Mouse (Mus musculus) 416B (cell line): ENCODE results near the gene Ncor2.
A peak's percentile ranks its signal among the peaks of the same experiment; 100 is the strongest.

ENCODE experiments used
- DNase-seq: peaks from one replicate; pipeline ENCODE4 v3.0.0; 2011; ENCODE audit warnings: low read depth

Ncor2 gene

DNA sequence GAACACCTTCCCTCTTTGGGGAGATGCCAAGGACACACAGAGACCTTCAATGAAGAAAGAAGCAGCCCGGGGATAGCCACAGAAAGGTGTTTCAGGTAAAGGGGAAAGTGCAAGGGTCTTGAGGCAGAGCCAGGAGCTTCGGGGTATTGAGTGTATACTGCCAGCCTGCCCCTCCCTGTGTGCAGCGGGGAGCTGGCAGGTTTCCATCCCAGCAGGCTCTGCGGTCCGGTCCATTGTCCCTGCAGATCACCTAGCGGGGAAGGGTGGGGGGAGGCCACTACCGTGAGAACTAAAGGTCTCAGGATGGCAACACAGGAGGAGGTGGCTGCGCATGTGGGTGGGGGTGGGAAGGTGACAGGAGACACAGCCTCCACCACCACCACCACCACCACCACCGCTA is 12.6 kb upstream of the Ncor2 start:
- no peak for DNase-seq

DNA sequence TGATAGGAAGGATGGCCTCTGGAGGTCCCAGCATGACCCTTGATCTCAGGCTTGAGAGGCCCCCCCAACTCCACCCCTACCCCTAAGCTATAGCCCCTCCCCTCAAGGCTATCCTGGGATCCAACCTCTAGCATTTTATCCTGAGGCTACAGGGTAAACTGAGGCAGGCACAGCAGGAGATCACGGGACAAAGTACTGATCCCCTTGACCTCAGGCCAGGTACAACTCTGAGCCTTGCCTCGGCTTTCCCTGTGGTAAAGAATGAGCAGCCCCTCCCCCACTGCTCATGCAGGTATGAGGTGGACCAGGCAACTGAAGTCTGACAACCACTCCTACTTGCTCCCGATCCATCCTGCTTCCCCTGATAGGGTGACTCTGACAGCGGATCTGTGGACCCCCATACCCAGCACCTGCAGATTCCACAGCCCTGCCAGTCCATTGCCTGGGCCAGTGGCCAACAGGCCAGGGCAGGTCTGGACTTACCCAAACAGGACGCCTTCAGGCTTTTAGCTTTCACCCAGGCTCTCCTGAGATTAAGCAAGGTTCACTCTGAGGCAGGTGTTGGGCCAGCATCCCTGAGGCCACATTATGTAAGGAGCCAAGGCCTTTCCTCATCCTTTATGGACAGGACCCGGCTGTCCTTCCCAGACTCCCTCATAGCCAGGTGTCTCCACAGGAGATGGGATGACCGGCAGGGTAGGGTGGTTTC is 11.2 kb upstream of the Ncor2 start:
- DNase-seq: no peak

DNA sequence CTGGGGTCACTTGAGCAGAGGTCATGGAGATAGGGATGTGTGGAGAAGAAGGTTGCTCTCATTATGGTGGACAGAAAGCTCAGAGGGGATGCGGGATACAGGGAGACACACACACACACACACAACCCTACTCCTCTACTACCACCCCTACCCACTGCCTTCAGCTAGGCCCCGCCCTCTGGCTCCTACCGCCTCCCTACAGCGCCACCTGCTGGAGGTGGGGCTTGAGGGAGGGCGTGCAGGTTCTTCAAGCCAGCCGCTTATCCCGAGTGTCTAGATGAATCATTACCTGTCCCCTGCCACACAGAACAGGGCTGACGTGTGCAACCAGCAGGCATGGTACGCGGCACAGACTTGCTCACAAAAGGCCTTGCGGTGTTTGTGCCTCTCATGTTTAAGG is 10.6 kb upstream of the Ncor2 start:
- peak; percentile 90 for DNase-seq

DNA sequence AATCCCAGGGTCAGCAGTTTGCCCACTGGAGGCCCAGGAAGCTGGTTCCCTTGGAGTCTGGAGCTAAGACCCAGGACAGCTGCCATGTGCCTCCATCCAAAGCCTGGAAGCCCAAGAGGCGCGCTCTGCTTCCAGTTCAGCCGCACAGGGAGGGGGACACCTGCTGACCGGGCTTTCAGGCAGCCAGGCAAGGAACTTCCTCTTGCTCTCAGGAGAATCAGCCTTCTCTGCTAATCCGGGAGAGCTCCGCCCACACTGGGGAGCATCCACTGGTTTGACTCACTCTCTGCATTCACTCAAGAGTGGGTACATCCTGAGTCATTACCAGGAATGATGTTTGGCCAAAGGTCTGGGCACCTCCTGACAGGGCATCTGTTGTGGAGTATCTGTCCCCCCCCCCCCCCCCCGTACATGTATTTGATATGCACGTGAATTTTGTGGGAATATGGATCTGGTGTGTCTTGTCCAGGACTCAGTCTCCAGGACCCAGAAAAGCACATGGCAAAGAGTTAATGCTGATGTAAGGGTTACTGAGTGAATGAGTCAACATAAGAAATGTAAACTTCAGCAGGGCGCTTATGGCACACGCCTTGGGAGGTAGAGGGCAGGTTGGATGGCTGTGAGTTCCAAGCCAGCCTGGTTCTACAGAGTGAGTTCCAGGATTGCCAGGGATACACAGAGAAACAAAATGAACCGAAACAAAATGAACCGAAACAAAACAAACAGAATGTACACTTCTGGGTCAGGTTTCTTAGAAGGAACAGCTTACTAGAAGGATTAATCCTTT is 10.0 kb upstream of the Ncor2 start:
- peak; percentile 60 for DNase-seq

DNA sequence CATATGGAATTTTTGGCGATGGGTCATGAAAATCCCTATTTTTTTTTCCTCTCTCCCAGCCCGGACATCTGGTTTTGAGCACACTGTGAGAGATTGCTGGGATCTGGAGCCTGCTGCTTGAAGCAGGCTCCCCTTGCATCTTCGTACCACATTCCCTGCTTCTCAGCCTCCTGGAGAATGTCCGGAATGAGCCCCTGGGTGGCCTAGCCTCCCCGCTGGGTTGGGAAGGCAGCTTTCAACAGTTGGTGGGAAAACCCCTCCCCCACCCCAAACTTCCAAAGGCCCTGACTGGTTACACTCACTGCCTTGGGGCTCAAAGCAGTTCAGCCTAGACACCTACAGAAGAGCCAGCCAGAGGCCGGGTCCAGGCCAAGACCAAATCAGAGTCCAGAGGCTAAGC is 5.8 kb upstream of the Ncor2 start:
- DNase-seq: no peak

DNA sequence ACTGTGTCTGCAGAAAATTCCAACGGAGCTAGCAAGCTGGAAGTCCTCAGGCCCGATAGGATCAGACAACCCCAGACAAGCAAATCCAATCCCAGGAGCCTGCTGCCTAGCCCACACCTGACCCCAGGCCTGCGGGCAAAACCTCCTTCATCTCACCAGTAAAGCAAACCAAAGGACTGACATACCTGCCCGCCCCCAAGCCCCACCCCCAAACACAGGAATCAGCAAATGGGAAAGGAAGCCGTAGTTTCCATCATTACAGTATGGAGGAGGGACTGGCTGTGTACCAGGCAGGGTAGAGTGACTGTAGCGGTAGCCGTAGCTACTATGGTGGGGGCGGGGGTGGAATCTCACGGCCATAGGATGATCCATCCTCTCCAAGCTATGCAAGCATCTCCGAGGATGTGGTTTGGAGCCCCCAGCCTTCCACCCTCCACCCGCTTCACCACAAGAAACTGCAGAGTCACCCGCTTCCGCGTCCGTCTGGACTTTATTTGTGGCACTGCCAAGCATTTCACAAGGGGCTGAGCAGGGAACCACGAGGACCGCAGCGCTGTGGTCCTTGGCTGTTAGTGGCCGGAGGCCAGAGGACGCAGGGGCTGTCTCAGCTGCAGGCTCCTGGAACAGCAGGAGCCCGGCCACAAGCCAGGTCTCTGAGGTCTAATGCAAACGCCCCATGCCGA is 4.4 kb upstream of the Ncor2 start:
- DNase-seq: peak; percentile 99

DNA sequence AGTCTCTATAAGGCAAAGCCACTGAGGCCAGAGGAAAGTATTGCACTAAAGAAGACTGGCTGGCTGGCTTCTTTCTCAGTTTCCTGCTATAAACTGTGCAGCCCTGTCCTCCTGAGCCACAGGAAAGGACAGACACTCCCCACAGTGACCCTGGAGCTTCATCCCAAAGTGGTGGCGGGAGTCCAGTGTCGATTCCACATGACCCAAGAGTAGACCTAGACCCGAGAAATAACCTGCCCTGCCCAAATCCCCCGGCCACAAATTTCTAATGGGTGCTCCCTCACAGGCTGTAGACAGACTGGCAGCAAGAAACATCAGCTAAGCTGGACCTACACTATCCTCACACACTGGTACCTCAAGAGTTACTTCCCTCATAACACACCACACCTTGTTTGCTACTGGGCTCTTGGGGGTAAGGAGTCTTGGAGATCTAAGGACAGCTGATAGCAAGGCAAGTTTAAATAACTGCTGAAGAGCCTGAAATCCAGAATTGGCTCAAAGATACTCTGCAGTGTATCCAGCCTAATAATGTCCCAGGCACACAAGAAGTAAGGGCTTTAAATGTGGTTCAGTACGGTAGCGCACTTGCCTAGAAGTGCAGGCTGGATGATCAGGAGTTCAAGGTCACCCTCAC is 1.7 kb upstream of the Ncor2 start:
- no peak for DNase-seq

DNA sequence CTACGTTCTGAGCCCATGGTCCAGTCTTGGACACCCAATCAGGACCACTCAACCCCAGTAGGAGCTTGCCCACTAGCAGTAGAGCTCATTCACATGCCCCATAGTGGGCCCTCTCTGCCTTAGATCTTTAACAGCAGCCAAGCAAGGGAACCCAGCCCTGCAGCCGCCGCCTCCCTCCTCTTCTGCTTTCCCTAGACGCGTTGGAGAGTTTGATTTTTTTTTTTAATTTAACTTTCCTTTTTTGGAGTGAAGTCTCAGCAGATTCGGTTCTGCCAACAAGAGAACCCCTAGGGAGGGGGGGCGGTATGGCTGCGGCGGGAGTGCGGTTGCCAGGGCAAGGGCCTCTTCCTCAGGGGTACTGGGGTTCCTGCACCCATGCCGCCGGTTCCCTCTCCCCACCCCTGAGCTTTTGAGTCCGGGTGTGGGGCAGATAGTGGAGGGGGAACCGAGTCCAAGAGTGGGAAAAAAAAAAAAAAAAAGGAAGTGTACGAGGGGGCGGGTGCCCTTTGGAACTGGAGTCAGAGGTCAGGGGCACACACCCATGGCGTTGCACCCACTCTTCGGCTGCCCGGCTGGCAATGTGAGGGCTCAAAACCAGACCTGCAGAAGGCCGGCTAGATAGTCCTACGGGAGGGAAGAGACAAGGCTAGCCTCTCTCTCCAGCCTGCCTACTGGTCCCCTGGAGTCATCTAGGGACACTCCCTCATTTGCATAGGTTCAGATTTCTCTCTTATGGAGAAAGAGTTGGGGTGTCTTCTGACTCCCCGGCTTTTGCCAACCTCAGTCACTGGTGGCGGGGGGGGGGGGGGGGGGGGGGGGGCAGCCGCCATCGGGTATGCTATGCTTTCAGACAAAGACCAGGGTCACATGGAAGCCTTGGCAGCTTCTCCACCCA is 963 bp upstream of the Ncor2 start:
- peak; percentile 76 for DNase-seq

DNA sequence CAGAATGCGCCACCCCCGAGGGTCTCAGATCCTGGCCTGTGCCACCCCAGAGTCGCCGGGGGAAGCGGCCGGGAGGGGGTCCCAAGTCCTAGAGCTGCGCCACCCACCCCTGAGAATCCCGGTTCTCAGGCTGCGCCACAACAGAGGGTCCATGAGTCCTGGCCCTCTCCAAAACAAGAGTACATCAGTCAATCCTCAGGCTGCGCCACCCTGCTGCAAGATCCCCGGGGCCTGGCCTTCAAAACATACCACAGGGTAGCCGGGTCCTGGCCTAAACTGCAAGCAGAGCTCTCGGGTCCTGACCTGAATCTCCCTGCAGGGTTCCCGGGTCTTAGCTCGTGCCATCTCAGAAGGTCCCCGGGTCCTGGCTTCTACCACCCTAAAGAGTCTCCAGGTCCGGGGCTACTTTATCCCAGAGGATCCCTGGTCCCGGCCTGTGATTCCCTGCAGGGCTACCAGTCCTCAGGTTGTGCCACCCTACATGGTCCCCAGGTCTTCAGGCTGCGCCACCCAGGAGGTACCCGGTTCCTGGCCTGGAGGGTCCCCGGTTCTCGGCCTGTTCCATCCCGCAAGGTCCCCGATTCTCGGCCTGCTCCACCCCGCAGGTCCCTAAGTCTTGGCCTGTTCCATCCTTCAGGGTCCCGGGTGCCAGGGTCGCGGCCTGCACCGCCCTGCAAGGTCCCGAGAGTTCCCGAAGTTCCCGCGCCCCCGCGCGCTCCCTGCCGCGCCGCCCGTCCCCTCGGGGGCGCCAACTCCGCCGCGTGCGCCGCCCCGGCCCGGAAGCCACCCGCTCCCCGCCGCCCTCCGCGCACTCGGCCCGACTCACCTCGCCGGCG is 630 bp downstream of the Ncor2 start:
- DNase-seq: peak; percentile 66

DNA sequence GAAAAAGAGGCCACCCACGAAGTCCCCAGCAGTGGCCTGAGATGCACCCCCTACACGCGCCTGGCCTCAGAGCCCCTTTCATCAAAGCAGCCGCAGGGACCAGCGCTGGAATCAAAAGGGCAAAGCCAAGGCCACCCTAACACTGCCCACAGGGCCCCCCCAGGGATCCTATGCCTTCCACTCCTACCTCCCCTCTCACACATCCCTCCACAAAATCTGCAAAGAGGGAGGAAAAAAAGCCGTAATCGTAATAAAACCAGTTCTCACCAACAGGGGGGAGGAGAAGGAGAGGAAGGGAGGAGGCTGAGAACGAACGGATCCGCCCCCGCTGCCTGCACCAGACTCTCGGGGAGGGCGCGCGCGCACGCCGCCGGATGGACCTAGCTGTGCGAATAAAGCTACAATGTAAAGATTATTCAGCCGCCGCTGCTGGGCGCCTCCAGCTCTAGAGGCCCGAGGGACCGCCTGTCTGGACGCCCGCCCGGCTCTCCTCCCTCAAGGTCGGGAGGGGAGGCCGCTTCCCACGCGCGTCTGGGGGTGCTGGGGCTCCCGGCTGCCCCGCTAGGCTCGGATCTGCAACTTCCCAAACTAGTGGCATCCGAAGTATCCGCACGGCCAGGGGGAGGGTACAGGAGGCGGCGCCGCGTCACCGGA is 1.4 kb downstream of the Ncor2 start:
- peak; percentile 81 for DNase-seq

DNA sequence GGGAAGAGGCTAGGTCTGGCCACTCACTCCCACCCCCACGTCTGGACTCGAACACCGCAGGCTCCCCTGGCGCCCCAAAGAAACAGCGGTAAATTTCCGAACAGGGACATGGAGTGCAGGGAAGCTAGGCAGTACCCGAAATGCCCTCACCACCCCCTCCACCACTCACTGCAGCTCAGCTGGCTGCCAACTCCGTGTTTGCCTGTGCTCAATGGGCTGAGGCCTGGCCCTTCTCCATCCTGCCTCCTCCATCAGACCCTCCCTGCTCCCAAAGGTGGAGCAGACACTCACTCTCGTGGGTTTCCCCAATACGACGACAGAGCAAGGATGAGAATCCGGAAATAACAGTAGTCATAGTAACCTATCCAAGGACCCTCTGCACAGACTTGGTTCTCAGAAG is 2.2 kb downstream of the Ncor2 start:
- no peak for DNase-seq

DNA sequence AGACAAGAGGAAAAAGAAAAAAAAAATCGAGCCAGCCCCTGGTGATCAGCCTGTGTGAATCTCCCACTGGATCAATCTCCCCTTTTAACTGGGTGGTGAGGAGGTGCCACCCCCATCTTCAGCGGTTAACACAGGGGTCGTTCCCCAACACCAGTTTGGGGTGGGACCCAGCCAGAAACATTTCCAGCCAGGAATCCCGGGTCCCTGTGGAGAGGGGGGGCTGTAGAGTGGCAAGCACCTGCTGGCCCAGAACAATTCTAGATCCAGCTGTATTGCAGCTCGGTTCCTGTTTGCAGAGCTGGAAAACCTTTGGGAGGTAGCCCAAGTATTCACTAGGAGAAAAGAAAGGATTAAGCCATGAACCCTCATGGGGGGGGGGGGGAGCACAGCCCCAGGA is 2.7 kb downstream of the Ncor2 start:
- DNase-seq: no peak

DNA sequence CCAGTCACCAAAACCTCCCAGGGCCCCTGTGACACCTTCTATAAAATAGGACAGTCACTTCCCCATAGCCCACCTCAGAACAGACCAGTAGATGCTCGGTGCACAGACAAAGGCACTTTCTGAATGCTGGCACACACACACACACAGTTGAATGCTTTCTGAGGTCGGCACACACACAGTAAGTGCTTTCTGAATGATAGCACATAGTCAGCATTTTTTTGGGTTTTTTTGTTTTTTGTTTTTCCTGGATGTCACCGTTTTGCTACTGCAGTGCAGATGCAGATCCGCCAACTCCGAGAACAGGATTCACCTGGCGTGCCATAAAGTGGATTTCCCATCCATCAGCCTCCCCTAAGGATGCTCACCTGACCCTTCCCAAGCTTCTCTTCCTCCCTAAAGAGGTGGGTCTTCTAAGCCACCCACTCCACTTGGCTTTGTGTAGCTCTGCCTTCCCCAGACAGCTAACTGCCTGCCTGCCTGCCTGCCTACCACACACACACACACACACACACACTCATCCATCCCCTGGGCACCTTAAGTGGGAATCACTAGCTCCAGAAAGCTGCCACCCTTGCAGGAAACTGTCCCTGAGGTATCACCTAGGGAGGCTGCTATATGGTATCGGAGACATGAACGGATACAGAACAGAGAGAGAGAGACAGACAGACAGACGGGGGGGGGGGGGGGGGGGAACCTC is 3.2 kb downstream of the Ncor2 start:
- DNase-seq: no peak

DNA sequence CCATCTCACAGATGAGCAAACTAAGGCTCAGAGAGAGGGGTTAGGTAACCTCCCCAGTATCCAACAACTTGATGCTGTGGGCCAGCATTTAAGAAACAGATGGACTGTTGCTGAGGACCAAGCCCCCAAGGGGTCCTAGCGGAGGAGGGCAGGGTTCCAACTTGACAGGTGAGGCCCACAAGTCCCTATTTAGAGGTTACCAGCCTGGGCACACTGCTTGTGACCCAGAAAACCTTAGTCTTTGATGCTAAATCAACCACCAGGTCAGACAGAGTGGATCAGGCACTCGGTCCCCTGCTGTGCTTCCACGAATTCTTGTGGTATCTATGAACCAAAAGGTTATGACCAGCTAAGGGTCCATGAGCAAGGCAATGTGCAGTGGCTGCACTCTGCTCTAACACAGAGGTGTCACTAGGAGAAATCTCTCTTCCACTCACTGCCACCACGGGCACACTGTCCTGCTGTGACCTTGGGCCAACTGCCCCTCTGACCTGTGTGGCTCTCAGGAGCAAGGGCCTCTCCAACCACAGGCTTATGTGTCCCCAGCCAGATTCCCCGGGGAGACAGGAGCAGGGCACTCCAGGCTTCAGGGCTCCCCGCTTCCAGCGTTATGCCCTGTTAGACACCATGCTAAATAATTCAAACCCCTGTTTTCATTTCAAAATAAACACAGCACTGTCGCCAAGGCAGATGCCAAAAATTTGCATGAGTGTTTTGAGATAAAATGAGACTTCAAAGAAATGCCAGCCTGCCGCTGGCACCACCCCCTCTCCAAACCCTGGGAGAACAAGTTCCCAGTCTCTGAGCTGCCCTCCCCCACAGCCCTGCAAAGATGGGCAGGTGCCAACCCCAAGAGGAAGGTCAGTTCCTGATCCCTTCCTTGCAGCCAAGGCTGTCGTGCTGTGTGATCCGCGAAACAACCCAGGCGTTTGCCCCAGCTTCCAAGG is 4.0 kb downstream of the Ncor2 start:
- DNase-seq: no peak

DNA sequence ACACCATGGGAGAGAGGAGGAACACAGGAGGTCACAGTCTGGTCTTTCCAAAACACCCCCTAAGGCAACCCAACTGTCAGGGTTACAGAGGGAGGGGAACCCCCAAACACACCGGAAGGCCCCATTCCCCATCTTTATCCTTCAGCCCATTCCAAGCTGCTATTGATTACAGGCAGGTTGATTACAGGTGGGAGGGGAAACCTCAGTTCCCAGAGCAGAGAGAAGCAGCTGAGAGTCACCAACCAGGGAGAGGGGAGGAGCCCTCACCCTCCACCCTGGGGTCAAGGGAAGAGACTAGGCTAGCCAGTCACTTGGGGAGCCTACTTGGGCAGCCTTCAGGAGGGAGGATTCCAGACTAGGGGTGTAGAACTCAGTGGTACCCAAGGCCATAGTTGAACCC is 5.2 kb downstream of the Ncor2 start:
- DNase-seq: no peak

DNA sequence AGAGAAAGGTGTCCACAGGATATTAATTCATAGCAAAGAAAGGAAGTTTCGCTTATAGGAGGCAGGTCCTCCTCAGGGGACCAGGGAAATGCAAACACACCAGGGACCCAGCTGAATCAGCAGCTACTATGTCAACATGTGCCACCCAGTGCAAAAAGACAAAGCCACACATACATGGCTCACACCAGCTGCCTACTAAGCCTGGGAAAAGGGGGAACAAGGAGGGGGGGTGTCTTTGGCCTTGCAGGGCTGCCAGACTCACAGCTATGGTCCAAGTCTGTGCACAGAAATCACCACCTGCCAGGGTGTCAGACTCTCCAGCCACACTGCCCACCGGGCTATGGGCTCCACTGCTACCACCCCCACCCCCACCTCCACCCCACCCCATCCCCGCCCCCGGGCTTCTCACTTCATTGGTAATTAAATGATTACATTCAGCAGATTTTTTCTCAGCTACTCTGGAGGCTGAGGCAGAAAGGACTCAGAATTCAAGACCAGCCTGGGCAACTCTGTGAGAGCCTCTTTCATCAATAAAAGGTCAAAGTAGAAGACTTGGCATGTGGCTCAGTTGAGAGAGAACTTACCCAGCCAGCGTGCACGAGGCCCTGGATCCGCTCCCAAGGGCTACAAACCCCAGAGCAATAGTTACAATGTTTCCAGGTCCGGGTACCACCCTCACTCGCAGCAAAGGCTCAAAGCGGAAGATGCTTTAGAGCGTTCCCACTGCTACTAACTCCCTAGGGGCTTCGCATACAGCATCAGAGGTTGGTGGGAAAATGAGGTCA is 6.0 kb downstream of the Ncor2 start:
- DNase-seq: no peak

DNA sequence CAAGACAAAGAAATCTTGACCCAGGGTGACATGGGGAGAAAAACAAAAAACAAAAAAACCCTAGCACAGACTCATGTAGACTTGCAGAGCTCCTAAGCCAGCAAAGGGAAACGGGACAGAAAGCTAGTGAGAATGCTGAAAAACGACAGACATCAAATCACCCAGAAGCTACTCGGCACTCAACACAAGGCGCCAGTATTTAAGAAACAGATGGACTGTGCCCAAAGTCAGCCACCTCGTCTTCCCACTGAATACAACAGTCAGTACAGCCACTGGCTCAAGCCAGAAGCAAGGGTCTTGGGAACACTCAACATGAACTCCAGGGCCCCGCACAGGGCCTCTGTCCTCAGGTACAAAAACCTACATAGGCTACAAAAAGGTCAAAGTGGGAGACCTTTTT is 7.8 kb downstream of the Ncor2 start:
- DNase-seq: no peak
